Comparison of ENCODE assay signal across 23 mouse cellular contexts in genomic region chr6:15176754-15177153, GRCm38 (mm10).
DNase-seq lines count a peak whose midpoint lies in the region; ATAC-seq and TF ChIP-seq lines count a peak whose summit lies in the region.
"Had no signal": no experiment of that assay in that cellular context is flagged by ENCODE, and none has a peak within 500 bp of the region (broad histone marks: within the 10 kb centered on the region; RNA-seq: fewer than 3 reads in every experiment).

No protein-coding gene starts in this region.

- no peak overlapping the region for H3K4me3 ChIP-seq in layer of hippocampus, adult 2 months
- no peak overlapping the region for H3K4me3 ChIP-seq in midbrain, embryonic 11.5 days (ENCODE audit: low read depth, low read length)
- H3K4me3 ChIP-seq in midbrain, embryonic 13.5 days (replicated peaks), result no peak overlapping the region
- H3K4me3 ChIP-seq: embryonic facial prominence, embryonic 13.5 days; hindbrain, embryonic 12.5 days; limb, embryonic 13.5 days; midbrain, embryonic 12.5 days; myocyte had no signal

- H3K27me3 ChIP-seq in midbrain, embryonic 11.5 days (ENCODE audit: control insufficient read depth, insufficient read depth, low read length), result no peaks in the 10 kb centered on the region
- H3K27me3 ChIP-seq in midbrain, embryonic 13.5 days, result no peaks in the 10 kb centered on the region
- H3K27me3 ChIP-seq: embryonic facial prominence, embryonic 13.5 days; hindbrain, embryonic 12.5 days; limb, embryonic 13.5 days; midbrain, embryonic 12.5 days had no signal

- no peaks in the 10 kb centered on the region for H3K4me1 ChIP-seq in midbrain, embryonic 11.5 days (ENCODE audit: control insufficient read depth, insufficient read depth, low read length)
- no peaks in the 10 kb centered on the region for H3K4me1 ChIP-seq in midbrain, embryonic 13.5 days (replicated peaks)
- H3K4me1 ChIP-seq: embryonic facial prominence, embryonic 13.5 days; hindbrain, embryonic 12.5 days; limb, embryonic 13.5 days; midbrain, embryonic 12.5 days had no signal

- H3K9ac ChIP-seq in midbrain, embryonic 11.5 days (ENCODE audit: low read length), result no peak overlapping the region
- H3K9ac ChIP-seq in midbrain, embryonic 13.5 days (replicated peaks), result no peak overlapping the region
- H3K9ac ChIP-seq: embryonic facial prominence, embryonic 13.5 days; hindbrain, embryonic 12.5 days; limb, embryonic 13.5 days; midbrain, embryonic 12.5 days had no signal

- no peak overlapping the region for H3K4me2 ChIP-seq in midbrain, embryonic 11.5 days
- H3K4me2 ChIP-seq in midbrain, embryonic 13.5 days (replicated peaks), result no peak overlapping the region
- H3K4me2 ChIP-seq: embryonic facial prominence, embryonic 13.5 days; hindbrain, embryonic 12.5 days; limb, embryonic 13.5 days; midbrain, embryonic 12.5 days had no signal

- H3K27ac ChIP-seq in layer of hippocampus, adult 2 months, result no peak overlapping the region
- H3K27ac ChIP-seq in midbrain, embryonic 11.5 days (ENCODE audit: low read depth, low read length), result no peak overlapping the region
- no peak overlapping the region for H3K27ac ChIP-seq in midbrain, embryonic 13.5 days
- H3K27ac ChIP-seq: embryonic facial prominence, embryonic 13.5 days; hindbrain, embryonic 12.5 days; limb, embryonic 13.5 days; midbrain, embryonic 12.5 days had no signal

- peak; percentile 65 for TF ChIP-seq CTCF in layer of hippocampus, adult 2 months (conservative IDR thresholded peaks at IDR 0.05)

- ATAC-seq in frontal cortex, adult (ENCODE audit: low TSS enrichment), result 0 out of 2 replicates have a peak, but pooled peaks have one; percentile 55
- peak; percentile 59; the same call in 1 of the 2 replicates for ATAC-seq in midbrain, embryonic 11.5 days (ENCODE audit: low FRiP score)
- ATAC-seq in midbrain, embryonic 13.5 days, result no peak
- 0 out of 2 replicates have a peak, but pooled peaks have one; percentile 36 for ATAC-seq in common myeloid progenitor, adult 5-6 weeks (replicated peaks; ENCODE audit: low read depth, poor library complexity, severe bottlenecking)
- ATAC-seq: activated CD4-positive, CD25-positive, alpha-beta regulatory T cell, adult 4 months; inflammation-experienced regulatory T-cells, adult 6 months had no signal

- no peaks in the 10 kb centered on the region for H3K9me3 ChIP-seq in midbrain, embryonic 11.5 days (ENCODE audit: control insufficient read depth, low read length)
- H3K9me3 ChIP-seq in midbrain, embryonic 13.5 days, result no peaks in the 10 kb centered on the region
- H3K9me3 ChIP-seq: embryonic facial prominence, embryonic 13.5 days; hindbrain, embryonic 12.5 days; limb, embryonic 13.5 days; midbrain, embryonic 12.5 days had no signal

- DNase-seq in frontal cortex, postnatal 14 days (ENCODE audit: low spot score in 2 of 2), result no peak
- no peak for DNase-seq in layer of hippocampus, adult 2 months (ENCODE audit: low spot score in 2 of 2)
- no peak for DNase-seq in layer of hippocampus, postnatal 14 days (ENCODE audit: low spot score in 2 of 2)
- no peak for DNase-seq in midbrain, embryonic 11.5 days (ENCODE audit: low spot score, missing footprints)
- DNase-seq in urinary bladder, postnatal 10 days (ENCODE audit: low spot score), result no peak
- DNase-seq: adrenal gland, postnatal 14 days; cerebellum, adult 11-12 months; gastrocnemius, postnatal 14 days; heart, postnatal 10 days; kidney, postnatal 4 days; right cerebral cortex, postnatal 25 days; thymus, adult 18-20 months; thymus, postnatal 4 days had no signal

- no peaks in the 10 kb centered on the region for H3K36me3 ChIP-seq in midbrain, embryonic 11.5 days (ENCODE audit: control insufficient read depth, insufficient read depth, low read length)
- H3K36me3 ChIP-seq in midbrain, embryonic 13.5 days, result no peaks in the 10 kb centered on the region
- H3K36me3 ChIP-seq: embryonic facial prominence, embryonic 13.5 days; hindbrain, embryonic 12.5 days; limb, embryonic 13.5 days; midbrain, embryonic 12.5 days had no signal
